Mouse (Mus musculus) hindbrain, embryonic 13.5 days (tissue): ENCODE data around the gene Gadd45g. TPM values are rescaled to one million over a fixed set of nuclear protein-coding genes. Genes with fewer than 3 reads are reported as not detected.
A peak's percentile ranks its signal among the peaks of the same experiment; 100 is the strongest.
"Not testable (repeated sequence)": the region's sequence is repeated elsewhere in the genome, so short reads cannot be mapped to it uniquely, and the experiment has no call there.

Source experiments
- ATAC-seq: fragments of 200-750 bp; cut with Nextera tagmentation; 2 replicates; pipeline ENCODE4 v1.8.0; 2017; ENCODE audit warnings: moderate TSS enrichment; ENCODE audit not compliant: low FRiP score
- H3K27ac ChIP-seq: fragments of 300-500 bp; sonication (generic); 2 replicates; pipeline ENCODE4 v1.5.1; 2015; ENCODE audit warnings: inconsistent platforms, mild to moderate bottlenecking, moderate library complexity
- H3K27me3 ChIP-seq: fragments of 300-500 bp; sonication (generic); 2 replicates; pipeline ENCODE4 v1.6.1; 2015; ENCODE audit warnings: mild to moderate bottlenecking, inconsistent platforms
- H3K36me3 ChIP-seq: fragments of 300-500 bp; sonication (generic); 2 replicates; pipeline ENCODE4 v1.6.1; 2015; ENCODE audit warnings: mild to moderate bottlenecking, inconsistent platforms
- H3K4me1 ChIP-seq: fragments of 300-500 bp; sonication (generic); replicated peaks from 2 replicates; pipeline ENCODE4 v1.6.1; 2015; ENCODE audit warnings: inconsistent platforms
- H3K4me2 ChIP-seq: fragments of 300-500 bp; sonication (generic); 2 replicates; pipeline ENCODE4 v1.6.1; 2015; ENCODE audit warnings: inconsistent platforms, mild to moderate bottlenecking, moderate library complexity
- H3K4me3 ChIP-seq: fragments of 300-500 bp; sonication (generic); 2 replicates; pipeline ENCODE4 v1.5.1; 2015; ENCODE audit warnings: mild to moderate bottlenecking, inconsistent platforms
- H3K9ac ChIP-seq: fragments of 300-500 bp; sonication (generic); 2 replicates; pipeline ENCODE4 v1.6.1; 2015; ENCODE audit warnings: mild to moderate bottlenecking, inconsistent platforms
- H3K9me3 ChIP-seq: fragments of 300-500 bp; sonication (generic); 2 replicates; pipeline ENCODE4 v1.6.1; 2016; ENCODE audit warnings: inconsistent platforms
- WGBS: fragments of 180-500 bp; shearing (Covaris S2); methylation state at CpG from one replicate; pipeline ENCODE4 v1.1.7; 2015; 5-methylcytosine and 5-hydroxymethylcytosine counted together
- polyA plus RNA-seq: library from polyadenylated mRNA; unstranded; fragments of >200 nt; fragmentation: Nextera tagmentation; extraction: Ambion mirVana; gene quantifications from 2 replicates; pipeline ENCODE4 v1.2.1, GENCODE M21; 2015

Gene Gadd45g
- polyA plus RNA-seq, 1 experiment from 2014 or later: 116 TPM

- Histone ChIP-seq H3K4me3 (no peak overlapping the region), H3K4me1 (peaks cover 27% of the 10 kb centered on the region), H3K9ac (no peak overlapping the region), H3K27me3 (no peaks in the 10 kb centered on the region), H3K9me3 (no peaks in the 10 kb centered on the region), H3K36me3 (no peaks in the 10 kb centered on the region), H3K27ac (no peak overlapping the region), H3K4me2 (no peak overlapping the region)
- 73% methylated on average over 6 of the region's 6 CpGs for WGBS
- ATAC-seq: no peak
Measured at GRCm38 (mm10) chr13:51818170-51818943, 28.1 kb upstream of the Gadd45g start.

DNA sequence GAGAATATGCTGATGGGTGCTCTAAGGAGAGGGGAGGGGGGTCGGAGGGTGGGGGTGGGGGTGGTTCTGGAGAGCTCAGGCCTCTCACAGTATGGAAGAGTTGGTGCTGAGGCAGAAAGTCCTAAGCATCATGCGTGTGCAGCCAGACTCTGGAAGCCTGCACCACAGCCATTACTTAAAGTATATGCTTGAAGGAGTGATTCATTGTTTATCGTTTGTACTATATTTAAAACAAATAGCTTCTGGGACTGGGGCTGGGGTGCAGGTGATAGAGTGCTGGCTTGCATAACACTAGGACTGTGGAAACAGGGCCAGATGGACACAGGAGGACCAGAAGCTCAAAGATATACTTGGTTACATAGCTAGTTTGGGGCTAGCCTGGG, 27.5 kb upstream of the Gadd45g start:
- peaks cover 23% of the 10 kb centered on the region for H3K4me1 ChIP-seq
- H3K9me3 ChIP-seq: no peaks in the 10 kb centered on the region
- 85% methylated on average over 3 of the region's 3 CpGs for WGBS
- H3K27ac ChIP-seq: no peak overlapping the region
- H3K27me3 ChIP-seq: peaks cover 1% of the 10 kb centered on the region; the same call in 1 of the 2 replicates
- no peak overlapping the region for H3K9ac ChIP-seq
- no peak overlapping the region for H3K4me2 ChIP-seq
- no peak for ATAC-seq
- H3K36me3 ChIP-seq: no peaks in the 10 kb centered on the region
- H3K4me3 ChIP-seq: no peak overlapping the region

GRCm38 (mm10) chr13:51819351-51819750, 27.1 kb upstream of the Gadd45g start:
- no peak overlapping the region for H3K9ac ChIP-seq
- H3K27me3 ChIP-seq: peaks cover 5% of the 10 kb centered on the region; the same call in 1 of the 2 replicates
- H3K27ac ChIP-seq: no peak overlapping the region
- H3K4me1 ChIP-seq: peaks cover 23% of the 10 kb centered on the region
- no peaks in the 10 kb centered on the region for H3K9me3 ChIP-seq
- no peaks in the 10 kb centered on the region for H3K36me3 ChIP-seq
- 72% methylated on average over 6 of the region's 6 CpGs for WGBS
- H3K4me3 ChIP-seq: no peak overlapping the region
- no peak overlapping the region for H3K4me2 ChIP-seq
- no peak for ATAC-seq

- no peak overlapping the region for H3K9ac ChIP-seq
- WGBS: 70% methylated on average over 3 of the region's 3 CpGs
- no peaks in the 10 kb centered on the region for H3K9me3 ChIP-seq
- no peak overlapping the region for H3K4me3 ChIP-seq
- H3K4me2 ChIP-seq: no peak overlapping the region
- H3K27me3 ChIP-seq: peaks cover 5% of the 10 kb centered on the region; the same call in 1 of the 2 replicates
- peaks cover 13% of the 10 kb centered on the region for H3K4me1 ChIP-seq
- no peak for ATAC-seq
- no peaks in the 10 kb centered on the region for H3K36me3 ChIP-seq
- no peak overlapping the region for H3K27ac ChIP-seq
Measured at GRCm38 (mm10) chr13:51821988-51822387, 24.5 kb upstream of the Gadd45g start.

DNA sequence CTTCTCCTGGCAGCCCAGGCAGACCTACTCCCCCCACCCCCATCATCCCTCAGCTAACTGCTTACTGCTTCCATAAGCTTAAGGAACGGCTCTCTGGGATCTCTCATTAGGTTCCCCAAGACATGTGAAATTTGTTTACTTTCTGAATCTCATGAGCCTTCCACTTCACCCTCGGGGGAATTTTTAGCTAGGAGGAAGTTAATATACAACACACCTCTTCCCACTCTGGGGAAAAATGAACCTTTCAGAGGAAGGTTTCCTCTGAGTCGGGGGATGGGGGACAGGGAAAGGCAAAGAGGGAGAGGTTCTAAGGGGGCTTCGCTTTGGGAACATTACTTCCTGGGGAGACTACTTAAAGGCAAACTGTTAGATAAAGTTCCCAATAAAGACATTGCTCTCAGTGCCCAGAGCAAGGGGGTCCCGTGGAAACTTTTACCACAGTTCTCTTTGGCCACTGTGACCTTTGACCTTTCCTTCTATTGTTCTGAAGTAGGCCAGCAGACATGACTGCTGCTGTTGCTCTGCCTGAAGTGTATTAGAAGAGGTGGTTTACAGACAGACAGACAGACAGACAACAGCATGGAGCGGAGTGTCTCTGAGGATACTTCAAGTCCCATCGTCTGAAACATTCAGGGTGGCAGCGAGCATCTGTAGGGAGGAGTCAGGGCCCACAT, 22.5 kb upstream of the Gadd45g start:
- H3K9ac ChIP-seq: no peak overlapping the region
- ATAC-seq: no peak
- no peak overlapping the region for H3K27ac ChIP-seq
- H3K9me3 ChIP-seq: no peaks in the 10 kb centered on the region
- WGBS: 47% methylated on average over 8 of the region's 8 CpGs
- H3K4me1 ChIP-seq: peaks cover 10% of the 10 kb centered on the region
- no peaks in the 10 kb centered on the region for H3K36me3 ChIP-seq
- H3K27me3 ChIP-seq: peaks cover 5% of the 10 kb centered on the region; the same call in 1 of the 2 replicates
- no peak overlapping the region for H3K4me2 ChIP-seq
- no peak overlapping the region for H3K4me3 ChIP-seq

DNA sequence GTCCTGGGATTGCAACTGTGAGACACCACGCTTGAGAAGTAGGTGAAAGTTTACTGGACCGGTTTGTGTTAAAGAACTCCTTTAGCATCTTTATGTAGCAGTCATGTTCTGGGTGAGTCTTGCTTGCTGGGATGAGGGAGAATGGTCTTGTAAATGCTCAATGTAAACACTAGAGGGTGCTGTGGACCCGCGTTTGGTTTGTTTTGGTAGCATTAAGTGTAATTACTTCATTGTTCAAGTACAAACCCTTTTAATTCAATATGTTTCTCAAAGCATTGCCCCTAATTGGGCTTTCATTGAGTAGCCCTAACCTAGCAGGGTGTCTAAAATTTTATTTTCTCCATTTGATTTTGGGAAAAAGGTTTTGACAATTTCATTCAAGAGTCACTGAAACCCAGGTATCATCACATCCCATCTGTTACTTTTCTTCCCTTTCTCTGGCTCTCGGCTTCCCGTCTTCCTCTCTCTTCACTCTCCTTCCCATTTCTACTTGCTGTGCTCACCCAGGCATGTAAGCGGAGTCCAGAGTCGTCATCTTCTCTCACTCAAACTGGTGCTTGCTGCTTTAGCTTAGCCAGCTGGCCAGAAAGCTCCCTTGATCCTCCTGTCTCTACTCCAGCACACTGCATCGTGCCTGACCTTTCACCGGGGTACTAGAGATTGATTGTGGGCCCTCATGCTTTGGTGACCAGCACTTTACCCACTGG, 15.6 kb upstream of the Gadd45g start:
- Histone ChIP-seq H3K27me3 (0 out of 2 replicates have a peak, but pooled peaks cover 2% of the 10 kb centered on the region), H3K4me2 (no peak overlapping the region), H3K4me3 (no peak overlapping the region), H3K9me3 (no peaks in the 10 kb centered on the region), H3K4me1 (peaks cover 10% of the 10 kb centered on the region), H3K9ac (no peak overlapping the region), H3K27ac (0 out of 2 replicates have a peak overlapping the region, but pooled peaks have one; percentile 18), H3K36me3 (no peaks in the 10 kb centered on the region)
- 28% methylated on average over 10 of the region's 10 CpGs for WGBS
- ATAC-seq: no peak

GRCm38 (mm10) chr13:51832491-51832890, 14.0 kb upstream of the Gadd45g start:
- Histone ChIP-seq H3K27me3 (peaks cover 14% of the 10 kb centered on the region), H3K27ac (no peak overlapping the region), H3K4me1 (peaks cover 10% of the 10 kb centered on the region), H3K4me2 (no peak overlapping the region), H3K9ac (no peak overlapping the region), H3K36me3 (no peaks in the 10 kb centered on the region), H3K9me3 (no peaks in the 10 kb centered on the region), H3K4me3 (no peak overlapping the region)
- ATAC-seq: no peak
- 84% methylated on average over 6 of the region's 6 CpGs for WGBS

DNA sequence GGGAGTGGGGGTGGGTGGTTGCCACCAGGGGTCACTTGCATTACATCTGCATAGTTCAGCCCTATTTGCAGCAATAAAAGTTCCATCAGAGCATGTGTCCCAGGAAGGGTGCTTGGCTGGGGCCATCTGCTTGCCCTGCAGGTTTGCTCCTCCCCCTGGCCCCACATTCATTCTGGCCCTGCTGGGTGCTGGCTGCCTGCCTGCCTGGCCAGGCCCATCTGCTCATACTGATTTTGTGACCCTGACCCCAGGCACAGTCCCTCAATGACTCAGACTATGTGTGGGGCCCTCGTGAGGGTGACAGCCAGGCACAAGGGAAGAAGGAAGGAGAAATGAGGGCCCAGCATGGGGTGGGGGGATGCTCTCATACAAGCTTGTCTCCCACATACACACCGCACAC, 12.9 kb upstream of the Gadd45g start:
- H3K9ac ChIP-seq: no peak overlapping the region
- H3K4me3 ChIP-seq: no peak overlapping the region
- ATAC-seq: peak; percentile 46
- peaks cover 25% of the 10 kb centered on the region for H3K27me3 ChIP-seq
- H3K4me1 ChIP-seq: peaks cover 10% of the 10 kb centered on the region
- 31% methylated on average over 2 of the region's 2 CpGs for WGBS
- no peak overlapping the region for H3K4me2 ChIP-seq
- no peaks in the 10 kb centered on the region for H3K9me3 ChIP-seq
- H3K27ac ChIP-seq: no peak overlapping the region
- no peaks in the 10 kb centered on the region for H3K36me3 ChIP-seq

- WGBS: 70% methylated on average over 8 of the region's 8 CpGs
- H3K9me3 ChIP-seq, H3K27ac ChIP-seq, H3K4me3 ChIP-seq, ATAC-seq, H3K36me3 ChIP-seq, H3K9ac ChIP-seq, H3K4me2 ChIP-seq: not testable (repeated sequence)
- peaks cover 10% of the 10 kb centered on the region for H3K4me1 ChIP-seq
- peaks cover 29% of the 10 kb centered on the region for H3K27me3 ChIP-seq
Measured at GRCm38 (mm10) chr13:51834024-51834423, 12.5 kb upstream of the Gadd45g start.

GRCm38 (mm10) chr13:51834520-51834919, 12.0 kb upstream of the Gadd45g start:
- H3K9ac ChIP-seq: no peak overlapping the region
- no peak for ATAC-seq
- H3K4me1 ChIP-seq: peaks cover 10% of the 10 kb centered on the region
- peaks cover 34% of the 10 kb centered on the region for H3K27me3 ChIP-seq
- 77% methylated on average over 2 of the region's 2 CpGs for WGBS
- no peak overlapping the region for H3K4me2 ChIP-seq
- no peaks in the 10 kb centered on the region for H3K36me3 ChIP-seq
- H3K27ac ChIP-seq: no peak overlapping the region
- H3K4me3 ChIP-seq: no peak overlapping the region
- H3K9me3 ChIP-seq: no peaks in the 10 kb centered on the region

DNA sequence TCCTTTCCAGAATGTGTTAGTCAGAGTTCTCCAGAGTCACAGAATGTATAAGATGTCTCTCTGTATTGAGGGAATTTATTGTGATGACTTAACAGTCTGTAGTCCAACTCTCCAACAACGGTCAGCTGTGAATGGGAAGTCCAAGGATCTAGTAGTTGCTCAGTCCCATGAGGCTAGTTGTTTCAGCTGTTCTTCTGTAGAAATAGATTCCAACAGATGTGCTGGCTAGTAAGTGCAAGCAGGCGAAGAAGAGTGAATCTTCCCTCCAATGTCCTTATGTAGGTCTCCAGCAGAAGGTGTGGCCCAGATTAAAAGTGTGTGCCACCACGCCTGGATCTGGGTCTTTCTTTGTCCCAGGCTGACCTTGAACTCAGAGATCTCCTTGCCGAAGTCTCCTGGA, 11.3 kb upstream of the Gadd45g start:
- not testable (repeated sequence) for ATAC-seq, H3K27ac ChIP-seq, H3K4me2 ChIP-seq, H3K36me3 ChIP-seq, H3K4me3 ChIP-seq, H3K9me3 ChIP-seq, H3K9ac ChIP-seq
- 85% methylated on average over 4 of the region's 4 CpGs for WGBS
- Histone ChIP-seq H3K27me3 (peaks cover 39% of the 10 kb centered on the region), H3K4me1 (peaks cover 10% of the 10 kb centered on the region)

- Histone ChIP-seq H3K4me1 (peaks cover 23% of the 10 kb centered on the region), H3K27ac (no peak overlapping the region), H3K9ac (no peak overlapping the region), H3K4me2 (no peak overlapping the region), H3K4me3 (no peak overlapping the region), H3K27me3 (peaks cover 61% of the 10 kb centered on the region), H3K36me3 (no peaks in the 10 kb centered on the region), H3K9me3 (no peaks in the 10 kb centered on the region)
- no peak for ATAC-seq
- WGBS: 58% methylated on average over 5 of the region's 5 CpGs
Measured at GRCm38 (mm10) chr13:51837402-51837801, 9.1 kb upstream of the Gadd45g start.
